Mouse (Mus musculus): ENCODE results near the gene Tnnt3. TPM values are rescaled to one million over a fixed set of nuclear protein-coding genes. Genes with fewer than 3 reads are reported as not detected.

Gene Tnnt3
- polyA plus RNA-seq, 1 experiment, result 2.2 TPM

DNA sequence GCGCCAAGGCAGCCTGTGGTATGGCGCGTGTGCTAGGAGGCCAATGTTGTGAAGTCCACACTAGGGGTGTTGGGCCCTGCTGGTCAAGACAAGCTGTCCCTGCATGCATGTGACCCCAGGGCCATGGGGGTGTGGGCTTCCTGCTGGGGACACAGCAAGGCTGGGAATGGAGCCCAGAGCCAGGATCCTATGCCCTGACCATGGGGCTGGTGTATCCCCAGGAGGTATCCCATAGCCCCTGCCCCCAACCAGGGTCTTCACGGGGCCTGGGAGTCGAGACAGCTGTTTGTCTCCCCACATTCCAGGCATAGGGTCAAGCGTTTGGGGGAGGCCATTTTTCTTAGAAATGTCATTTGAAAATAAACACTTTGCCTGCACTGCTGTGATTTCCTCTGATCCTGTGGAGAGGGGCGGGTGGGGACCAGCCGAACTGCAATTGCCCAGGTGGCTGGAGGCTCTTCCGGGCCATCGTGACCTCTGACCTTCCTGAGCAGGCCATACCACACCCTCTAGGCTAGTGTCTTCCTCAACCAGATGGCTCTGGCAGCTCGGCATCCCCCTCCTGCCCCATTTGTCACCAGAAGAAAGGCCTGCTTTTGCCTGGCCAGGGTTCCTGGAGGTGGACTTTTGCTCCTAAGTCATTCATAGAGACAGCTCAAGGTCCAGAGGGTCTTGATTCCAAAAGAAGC lies 66.5 kb downstream of the Tnnt3 start:
- no peak for DNase-seq (ENCODE audit: low read depth)

Other genes starting within 250 kb of the Tnnt3 start
- gene Gm2431, start 240.5 kb upstream of the Tnnt3 start, polyA plus RNA-seq (2012; rRNA removed), result not detected in 2 replicates
- not detected in 2 replicates for gene Gm4559, start 224.5 kb upstream of the Tnnt3 start, polyA plus RNA-seq (2012; rRNA removed)
- gene Krtap5-1, start 201.7 kb upstream of the Tnnt3 start, polyA plus RNA-seq (2012; rRNA removed), result not detected in 2 replicates
- gene Krtap5-4, start 195.3 kb upstream of the Tnnt3 start, polyA plus RNA-seq (2012; rRNA removed), result not detected in 2 replicates
- 4.5 and 5.4 TPM in 2 replicates for gene Ifitm10, start 125.1 kb upstream of the Tnnt3 start, polyA plus RNA-seq (2012; rRNA removed)
- 0.74 and 1.0 TPM in 2 replicates for gene Gm49369, start 116.2 kb upstream of the Tnnt3 start, polyA plus RNA-seq (2012; rRNA removed)
- 1,099 and 1,739 TPM in 2 replicates for gene Ctsd, start 110.8 kb upstream of the Tnnt3 start, polyA plus RNA-seq (2012; rRNA removed)
- 0.50 and 0.75 TPM in 2 replicates for gene Syt8, start 64.0 kb upstream of the Tnnt3 start, polyA plus RNA-seq (2012; rRNA removed)
- gene Tnni2, start 57.0 kb upstream of the Tnnt3 start, polyA plus RNA-seq (2012; rRNA removed), result 2.0 and 7.1 TPM in 2 replicates
- 61.7 and 77.5 TPM in 2 replicates for gene Lsp1, start 38.0 kb upstream of the Tnnt3 start, polyA plus RNA-seq (2012; rRNA removed)
- gene Mrpl23, start 33.9 kb downstream of the Tnnt3 start, polyA plus RNA-seq (2012; rRNA removed), result 14.0 and 14.4 TPM in 2 replicates
- gene Igf2, start 168.0 kb downstream of the Tnnt3 start, polyA plus RNA-seq (2012; rRNA removed), result 18.3 and 25.2 TPM in 2 replicates
- not detected in 2 replicates for gene Gm49394, start 171.1 kb downstream of the Tnnt3 start, polyA plus RNA-seq (2012; rRNA removed)
- not detected in 2 replicates for gene Ins2, start 244.5 kb downstream of the Tnnt3 start, polyA plus RNA-seq (2012; rRNA removed)

Data from gonadal fat pad, adult 2 months (tissue).